Mouse (Mus musculus) heart, adult 2 months (tissue): ENCODE data around the gene Ndufa9. TPM values are rescaled to one million over a fixed set of nuclear protein-coding genes. Genes with fewer than 3 reads are reported as not detected.
A peak's percentile ranks its signal among the peaks of the same experiment; 100 is the strongest.

ENCODE experiments used
- DNase-seq, 2 experiments: peaks; one replicate each; pipeline ENCODE4 v3.0.0; 2021
- H3K27ac ChIP-seq: fragments of 200-600 bp; 2 replicates; pipeline ENCODE4 v1.8.1; 2022
- H3K27me3 ChIP-seq: fragments of 200-500 bp; 2 replicates; pipeline ENCODE4 v1.6.1; 2012; ENCODE audit warnings: mild to moderate bottlenecking, low read length, inconsistent platforms, mixed read lengths; ENCODE audit not compliant: control insufficient read depth, insufficient read depth
- H3K36me3 ChIP-seq: fragments of 200-500 bp; 2 replicates; pipeline ENCODE4 v1.6.1; 2012; ENCODE audit warnings: low read length, inconsistent platforms; ENCODE audit not compliant: control insufficient read depth, insufficient read depth
- H3K4me1 ChIP-seq: fragments of 200-500 bp; 2 replicates; pipeline ENCODE4 v1.6.1; 2011; ENCODE audit warnings: low read length; ENCODE audit not compliant: control insufficient read depth, insufficient read depth
- H3K4me3 ChIP-seq: fragments of 200-600 bp; 2 replicates; pipeline ENCODE4 v1.8.1; 2022
- H3K79me2 ChIP-seq: fragments of 200-500 bp; replicated peaks from 2 replicates; pipeline ENCODE4 v1.6.1; 2012; ENCODE audit warnings: mild to moderate bottlenecking, inconsistent platforms, low read length, moderate library complexity, mixed read lengths; ENCODE audit not compliant: control insufficient read depth, insufficient read depth
- H3K9ac ChIP-seq: fragments of 200-500 bp; 2 replicates; pipeline ENCODE4 v1.6.1; 2012; ENCODE audit warnings: low read depth, mild to moderate bottlenecking, control low read depth, inconsistent platforms, low read length, mixed read lengths
- CTCF ChIP-seq: fragments of 200-600 bp; IDR thresholded peaks from 2 replicates; pipeline ENCODE4 v1.8.1; 2022; ENCODE audit warnings: antibody characterized with exemption, mild to moderate bottlenecking, moderate library complexity
- EP300 ChIP-seq: fragments of 200-500 bp; IDR thresholded peaks from 2 replicates; pipeline ENCODE4 v1.6.1; 2011; ENCODE audit warnings: low read depth, low read length, control low read depth; ENCODE audit not compliant: insufficient read depth
- POLR2A ChIP-seq: fragments of 200-500 bp; IDR thresholded peaks from 2 replicates; pipeline ENCODE4 v1.6.1; 2011; ENCODE audit warnings: mild to moderate bottlenecking, low read depth, low read length, control low read depth; ENCODE audit not compliant: insufficient read depth
- WGBS: fragments of 180-500 bp; shearing (Covaris S2); methylation state at CpG from one replicate; pipeline ENCODE4 v1.1.7; 2018; 5-methylcytosine and 5-hydroxymethylcytosine counted together
- intact Hi-C: fragments of 180-260 bp; cut with DNase I; formaldehyde crosslinking; loops from one replicate; pipeline ENCODE4 v1.15.1; 2025
- long read RNA-seq: library from polyadenylated mRNA; stranded (forward); transcript quantifications from one replicate; pipeline ENCODE4 v2.0.0, GENCODE M21; 2021
- polyA plus RNA-seq: library from polyadenylated mRNA; depleted of rRNA; stranded (reverse); fragments of >200 nt; gene quantifications from 2 replicates; pipeline ENCODE4 v1.2.3, GENCODE M21; 2012; rRNA removed
- total RNA-seq, 2 experiments: library from RNA; stranded (reverse); gene quantifications; 2 replicates each; pipeline ENCODE4 v1.2.3; 2021

The Ndufa9 gene
- total RNA-seq (100 to 1,000 TPM; 667 to 776 TPM), polyA plus RNA-seq (522 and 660 TPM in 2 replicates)
- long read RNA-seq, transcript Ndufa9-203 (11 exons, 1,445 nt) = major isoform, 428 of 453 reads
- long read RNA-seq, partial matches to known transcripts = 15 of 453 reads
- long read RNA-seq, other reads (novel, unspliced or antisense) = 10 of 453 reads

DNA sequence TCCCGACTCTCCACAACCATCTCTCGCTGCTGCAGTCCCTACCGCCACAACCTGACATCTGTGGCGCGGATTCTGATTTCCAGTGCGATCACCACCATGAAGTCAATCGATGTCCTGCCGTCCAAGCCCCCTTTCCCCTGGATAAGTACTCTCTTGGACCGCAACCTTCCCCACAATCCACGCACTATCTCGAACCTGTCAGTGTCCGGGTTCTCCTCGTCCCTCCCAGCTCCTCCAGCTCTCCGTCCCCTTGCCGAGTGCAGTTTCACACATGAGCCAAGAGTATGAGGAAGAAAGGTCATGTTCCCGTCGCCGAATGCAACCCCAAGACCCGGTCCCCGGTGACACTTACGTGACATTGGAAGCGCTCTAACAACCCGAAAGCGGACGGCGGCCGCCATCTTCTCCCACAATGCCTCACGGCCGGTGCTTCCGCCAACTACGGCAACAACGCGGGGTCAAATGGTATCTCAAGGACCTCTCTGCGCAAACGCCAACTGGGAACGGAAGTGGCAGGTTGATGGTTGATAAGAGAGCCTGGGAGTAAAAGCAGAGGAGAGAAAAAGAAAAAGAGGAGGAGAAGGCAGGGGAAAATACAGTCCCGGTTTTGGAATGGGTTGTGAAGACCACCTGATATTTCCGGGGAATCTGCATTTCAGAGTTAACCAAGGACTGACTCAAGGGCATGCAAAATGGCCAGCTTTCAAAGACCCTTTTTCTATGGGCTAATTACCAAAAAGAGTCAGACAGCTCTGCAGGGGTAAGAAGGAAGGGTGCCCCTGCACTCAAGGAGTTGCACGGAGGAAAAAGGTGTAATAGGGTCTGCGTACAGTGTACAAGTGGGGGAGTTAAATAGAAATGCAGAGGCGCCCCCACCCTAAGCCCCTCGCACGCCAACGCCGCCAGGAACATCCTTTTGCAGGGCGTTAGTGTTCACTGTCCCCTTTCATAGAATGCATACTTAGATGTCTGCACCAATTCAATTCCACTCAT, at the start of gene Ndufa9:
Ndufa9 (minus strand) TSS at position 425 of the 993 bp plus-strand sequence.
- Histone ChIP-seq H3K27me3 (no peaks in the 10 kb centered on the region), H3K79me2 (peaks cover 2% of the 10 kb centered on the region; the same call in 1 of the 2 replicates), H3K36me3 (peaks cover 7% of the 10 kb centered on the region), H3K9ac (peak within 1 kb of the TSS; percentile 77), H3K4me1 (peaks cover 3% of the 10 kb centered on the region), H3K27ac (peak within 1 kb of the TSS; percentile 85), H3K4me3 (peak within 1 kb of the TSS; percentile 61)
- peak; percentile 93 to 97 for DNase-seq
- 5% methylated on average over 46 of the region's 46 CpGs for WGBS
- intact Hi-C loops = loop anchor here (2.0 kb wide), 1 partner anchor 90 kb away; the partner anchor contains the start of genes D6Wsu163e and Rad51ap1
- TF ChIP-seq CTCF (no peak), EP300 (peak; percentile 65), POLR2A (peak; percentile 84)

DNA sequence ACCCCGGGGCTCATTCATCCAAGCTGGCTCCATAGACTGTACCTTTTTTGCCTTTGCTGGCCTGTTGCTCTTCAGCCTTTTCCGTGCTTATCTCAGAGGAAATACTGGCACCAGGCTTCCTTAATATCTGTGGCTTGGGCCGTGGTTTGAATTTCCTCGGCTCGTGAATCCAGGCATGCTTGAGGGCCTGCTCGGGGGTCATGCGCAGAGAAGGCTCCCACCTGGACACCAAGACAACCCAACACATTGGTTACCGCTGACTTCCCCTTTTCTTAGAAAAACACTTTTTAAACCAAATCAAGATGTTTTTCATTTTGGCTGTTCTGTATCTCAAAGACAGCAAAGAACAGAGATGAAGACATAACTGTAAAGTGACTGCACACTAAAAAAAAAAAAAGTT, 28.2 kb upstream of the Ndufa9 start:
- Histone ChIP-seq H3K9ac (no peak overlapping the region), H3K36me3 (no peaks in the 10 kb centered on the region), H3K27ac (no peak overlapping the region), H3K27me3 (no peaks in the 10 kb centered on the region), H3K4me1 (no peaks in the 10 kb centered on the region), H3K4me3 (no peak overlapping the region), H3K79me2 (no peaks in the 10 kb centered on the region)
- intact Hi-C loops = no loop called here
- 42% methylated on average over 8 of the region's 8 CpGs for WGBS
- TF ChIP-seq POLR2A = no peak
- DNase-seq = no peak

DNA sequence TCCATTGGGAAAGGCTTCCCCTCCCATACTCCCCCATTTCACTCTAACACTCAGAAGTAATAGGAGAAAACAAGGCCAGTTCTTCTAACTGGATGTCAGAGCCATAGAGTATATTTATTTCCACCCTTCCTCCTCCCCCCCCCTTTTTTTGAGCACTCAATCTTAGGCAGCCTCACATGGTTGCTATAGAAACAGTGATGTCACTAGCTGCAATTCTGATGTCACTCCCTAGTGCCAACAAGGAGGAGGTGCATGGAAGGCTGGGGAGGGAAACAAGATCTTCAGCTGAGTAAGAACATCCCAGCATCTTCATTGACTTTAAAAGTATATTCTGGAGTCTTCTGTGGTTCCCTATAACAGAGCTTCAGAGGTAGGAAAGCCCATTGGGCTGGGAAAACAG, 3.9 kb upstream of the Ndufa9 start, which contains the start of gene Akap3:
Akap3 (plus strand) TSS at position 218 of the 400 bp plus-strand sequence.
- Histone ChIP-seq H3K9ac (no peak within 1 kb of the TSS), H3K79me2 (no peaks in the 10 kb centered on the region), H3K4me3 (no peak within 1 kb of the TSS), H3K4me1 (peaks cover 3% of the 10 kb centered on the region), H3K27ac (no peak within 1 kb of the TSS), H3K36me3 (no peaks in the 10 kb centered on the region), H3K27me3 (no peaks in the 10 kb centered on the region)
- intact Hi-C loops = no loop called here
- TF ChIP-seq CTCF (no peak), POLR2A (no peak), EP300 (no peak)
- DNase-seq = no peak

DNA sequence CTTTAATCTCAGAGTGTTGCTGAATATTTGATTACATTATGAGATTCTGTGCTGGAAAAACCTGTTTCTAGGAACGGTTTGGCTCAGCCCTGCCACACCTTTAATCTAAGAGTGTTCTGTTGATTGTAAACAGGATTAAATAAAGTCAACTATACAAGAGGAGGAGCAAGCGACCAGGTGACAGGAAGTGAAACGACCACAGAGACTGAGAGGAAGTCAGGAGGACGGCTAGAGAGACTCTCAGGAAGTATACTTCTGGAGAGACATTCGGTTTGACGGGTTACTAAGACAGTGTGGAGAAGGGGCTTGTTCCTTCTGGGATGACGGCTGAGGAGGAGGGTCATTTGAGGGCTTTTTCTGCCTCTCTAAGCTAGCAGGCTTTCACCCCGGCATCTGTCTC, 12.3 kb downstream of the Ndufa9 start:
- Histone ChIP-seq H3K27ac (no peak overlapping the region), H3K9ac (no peak overlapping the region), H3K36me3 (no peaks in the 10 kb centered on the region), H3K4me1 (no peaks in the 10 kb centered on the region), H3K27me3 (no peaks in the 10 kb centered on the region), H3K4me3 (no peak overlapping the region), H3K79me2 (no peaks in the 10 kb centered on the region)
- TF ChIP-seq POLR2A (no peak), EP300 (no peak), CTCF (no peak)
- DNase-seq = no peak
- intact Hi-C loops = no loop called here
- WGBS = 57% methylated on average over 8 of the region's 8 CpGs

DNA sequence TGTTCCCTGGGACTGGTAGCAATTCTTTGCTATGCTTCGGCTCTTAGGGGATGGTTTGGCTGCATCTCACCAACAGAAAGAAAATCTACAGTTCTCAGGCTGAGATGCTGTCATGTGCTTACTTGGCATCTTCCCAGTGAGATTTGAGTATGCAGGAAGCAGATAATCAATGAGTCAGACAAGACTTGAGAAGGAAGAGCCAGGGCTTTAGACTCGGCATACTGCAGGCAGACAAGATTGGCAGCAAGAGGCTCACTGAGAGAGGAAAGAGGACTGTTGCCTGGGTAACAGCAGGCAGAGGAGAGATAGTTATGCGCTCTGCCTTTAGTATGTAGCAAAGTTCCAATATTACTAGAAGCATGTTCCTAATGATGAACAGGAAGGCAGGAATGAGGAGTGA, 25.8 kb downstream of the Ndufa9 start:
- no peak overlapping the region for H3K27ac ChIP-seq
- no peak overlapping the region for H3K9ac ChIP-seq
- H3K4me3 ChIP-seq = no peak overlapping the region
- no peak for TF ChIP-seq POLR2A
- TF ChIP-seq EP300 = no peak
- no peak for TF ChIP-seq CTCF
- H3K27me3 ChIP-seq = no peaks in the 10 kb centered on the region
- intact Hi-C loops = no loop called here
- H3K4me1 ChIP-seq = no peaks in the 10 kb centered on the region
- no peaks in the 10 kb centered on the region for H3K36me3 ChIP-seq
- no peaks in the 10 kb centered on the region for H3K79me2 ChIP-seq
- DNase-seq = no peak
- 52% methylated on average over 3 of the region's 3 CpGs for WGBS

DNA sequence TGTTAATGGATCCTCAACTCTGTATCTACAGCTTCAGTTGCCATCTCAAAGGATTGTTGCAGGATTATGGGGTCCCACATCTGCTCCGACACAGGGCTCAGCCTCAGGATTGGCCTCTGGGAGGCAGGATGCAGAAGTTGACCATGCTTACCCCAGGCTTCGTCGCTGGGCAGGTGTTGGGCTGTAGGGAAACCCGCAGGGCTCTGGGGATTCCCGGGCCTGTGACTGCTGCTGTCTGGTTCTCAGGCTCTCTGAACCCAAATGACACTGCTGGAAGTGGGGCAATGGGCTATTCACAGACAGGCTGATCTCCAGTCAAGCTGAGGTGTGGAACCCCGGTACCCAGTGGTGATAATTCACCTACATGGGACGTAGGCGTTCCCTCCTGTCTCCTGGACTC, 32.6 kb downstream of the Ndufa9 start:
- Histone ChIP-seq H3K4me1 (no peaks in the 10 kb centered on the region), H3K36me3 (no peaks in the 10 kb centered on the region), H3K4me3 (no peak overlapping the region), H3K27me3 (no peaks in the 10 kb centered on the region), H3K79me2 (no peaks in the 10 kb centered on the region), H3K9ac (no peak overlapping the region), H3K27ac (no peak overlapping the region)
- intact Hi-C loops = no loop called here
- TF ChIP-seq EP300 (no peak), POLR2A (no peak), CTCF (no peak)
- no peak for DNase-seq
- WGBS = 86% methylated on average over 8 of the region's 8 CpGs
